Mouse (Mus musculus) urinary bladder, postnatal 25 days (tissue): ENCODE data around the gene Hoxd1.

Experiments used
- DNase-seq: peaks from one replicate; pipeline ENCODE4 v3.0.0; 2022; ENCODE audit warnings: low spot score

Gene Hoxd1

DNA sequence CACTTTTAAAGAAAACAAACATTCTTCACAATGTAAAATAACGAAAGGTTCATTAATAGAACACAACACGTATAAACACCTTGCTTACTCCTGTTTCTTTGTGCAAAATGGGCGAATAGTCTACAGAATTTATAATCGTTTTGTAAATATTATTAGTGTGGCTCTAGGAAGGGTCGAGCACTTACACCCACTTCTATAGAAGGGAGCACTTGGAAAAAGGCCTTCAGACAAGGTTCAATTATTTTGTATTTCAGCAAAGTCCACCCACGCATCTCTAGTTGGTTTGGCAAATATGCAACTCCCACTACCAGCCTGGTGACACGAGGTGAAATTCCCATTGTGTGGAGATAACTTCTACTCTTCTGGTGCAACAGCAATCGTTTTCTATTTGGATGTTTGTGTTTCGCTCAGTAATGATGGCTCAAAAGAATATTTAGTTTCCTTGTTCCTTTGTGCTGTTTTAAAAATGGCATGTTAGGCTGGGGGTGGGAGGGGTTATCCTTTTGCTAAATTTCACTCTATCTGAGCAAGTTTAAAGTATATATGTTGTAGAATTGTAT is 14.3 kb upstream of the Hoxd1 start:
- DNase-seq, result no peak

DNA sequence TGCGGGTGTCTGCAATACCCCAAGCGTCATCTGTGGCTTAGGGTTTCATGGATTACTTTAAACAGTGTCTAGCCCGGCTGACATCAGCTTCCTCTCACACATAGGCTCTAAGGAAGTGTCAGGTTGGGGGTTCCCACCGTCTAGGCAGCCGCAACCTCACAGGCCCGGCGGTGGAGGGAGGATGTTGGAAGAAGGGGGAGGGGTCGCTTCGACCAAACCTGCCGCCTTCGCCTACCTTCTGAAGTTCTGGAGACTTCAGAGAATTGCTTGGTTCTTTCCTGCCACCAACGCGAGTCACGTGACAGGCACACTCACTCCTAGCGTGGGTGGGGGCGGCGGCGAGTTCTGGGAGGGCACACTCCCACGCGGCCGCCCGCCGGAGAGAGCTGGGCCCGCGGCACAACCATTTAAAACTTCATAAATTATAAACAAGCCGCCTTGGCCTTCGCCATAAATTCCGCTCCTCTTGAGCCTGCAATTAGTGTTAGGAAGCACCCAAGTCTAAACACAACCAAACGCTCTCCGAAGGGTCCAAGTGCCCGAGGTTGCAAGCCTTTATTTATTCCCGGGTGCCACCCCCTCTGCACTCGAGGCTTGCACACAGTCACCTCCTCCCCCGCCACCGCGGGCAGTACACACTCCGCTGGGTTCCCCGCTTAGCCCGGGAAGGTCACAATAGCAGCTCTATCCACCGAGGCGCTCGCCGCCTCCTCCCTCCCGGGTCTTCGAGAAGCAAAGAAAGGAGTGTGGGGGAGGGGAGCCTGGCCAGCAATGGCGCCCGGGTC is 13.3 kb upstream of the Hoxd1 start:
- no peak for DNase-seq

DNA sequence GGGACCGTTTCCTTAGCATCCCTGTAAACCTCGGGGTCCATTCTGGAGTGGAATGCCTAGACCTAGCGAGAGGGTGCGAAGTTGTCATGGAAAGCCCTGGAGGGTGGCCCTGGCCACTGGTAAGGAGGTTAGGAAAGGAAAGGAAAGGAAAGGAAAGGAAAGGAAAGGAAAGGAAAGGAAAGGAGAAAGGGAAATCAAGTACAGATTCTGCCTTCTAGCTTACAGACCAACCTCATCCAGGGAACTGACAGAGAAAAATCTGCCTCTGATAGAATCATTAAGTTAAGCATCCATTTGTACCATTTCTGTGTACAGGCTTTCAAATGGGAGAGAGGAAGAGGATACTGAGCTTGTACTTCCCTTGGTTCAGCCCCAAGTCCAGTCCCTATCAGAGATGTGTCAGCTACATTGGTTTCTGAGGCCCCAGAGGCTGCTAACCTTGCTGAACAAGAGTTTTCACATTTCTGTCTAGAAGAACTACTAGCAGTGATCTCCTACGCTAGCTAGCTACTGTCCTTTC is 12.0 kb upstream of the Hoxd1 start:
- no peak for DNase-seq

DNA sequence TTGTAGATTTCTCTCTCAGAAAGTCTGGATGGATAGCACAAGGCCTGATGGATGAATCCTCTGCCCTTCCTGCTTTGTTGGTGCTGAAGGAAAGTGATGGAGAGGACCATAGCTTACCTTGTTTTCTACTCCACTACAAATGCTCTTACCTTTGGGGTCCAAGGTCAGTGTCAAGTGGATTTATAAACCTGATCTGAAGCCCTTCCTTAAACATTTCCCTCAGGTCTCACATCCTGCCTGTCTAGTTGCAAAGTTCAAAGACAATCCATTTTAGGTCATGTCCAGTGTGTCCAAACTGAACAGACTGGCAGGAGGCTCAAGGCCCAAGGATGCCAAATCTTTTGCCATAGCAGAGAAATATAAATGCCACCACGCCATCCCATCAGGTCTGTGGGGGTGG is 10.9 kb upstream of the Hoxd1 start:
- no peak for DNase-seq

DNA sequence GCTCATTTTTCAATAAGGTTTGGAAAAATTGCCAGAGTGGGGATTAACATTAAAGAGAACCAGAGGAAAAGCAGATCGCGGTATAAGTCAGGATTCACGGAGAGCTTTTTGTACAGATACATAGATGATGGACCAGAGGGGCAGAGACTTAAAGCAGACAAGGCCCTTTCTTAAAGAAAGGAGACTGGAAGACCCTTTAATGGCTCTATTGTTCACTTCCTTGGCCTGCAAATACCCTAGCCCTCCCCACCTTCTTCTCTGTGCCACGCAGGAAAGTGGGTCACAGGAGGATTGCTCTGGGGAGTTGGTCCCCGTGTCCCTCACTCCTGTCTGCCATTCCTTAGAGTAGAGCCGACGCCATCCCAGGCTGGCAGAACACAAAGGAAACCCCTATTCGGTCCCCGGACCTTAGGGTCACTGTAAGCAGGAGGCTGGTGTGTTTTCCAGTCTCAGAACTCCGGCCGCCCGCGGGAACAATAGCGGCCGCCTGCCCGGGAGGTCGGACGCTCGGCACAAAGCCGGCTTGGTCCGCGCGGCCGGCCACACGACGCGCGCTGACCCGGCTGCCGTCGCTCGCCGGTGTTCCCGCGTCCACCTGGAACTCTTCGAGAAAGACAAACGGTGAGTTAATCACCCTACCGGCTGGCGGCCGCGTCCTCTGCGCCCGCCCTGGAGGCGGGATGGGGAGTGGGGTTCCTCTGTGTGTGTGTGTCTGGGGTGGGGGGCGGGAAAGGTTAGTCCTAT is 10.2 kb upstream of the Hoxd1 start:
- no peak for DNase-seq

DNA sequence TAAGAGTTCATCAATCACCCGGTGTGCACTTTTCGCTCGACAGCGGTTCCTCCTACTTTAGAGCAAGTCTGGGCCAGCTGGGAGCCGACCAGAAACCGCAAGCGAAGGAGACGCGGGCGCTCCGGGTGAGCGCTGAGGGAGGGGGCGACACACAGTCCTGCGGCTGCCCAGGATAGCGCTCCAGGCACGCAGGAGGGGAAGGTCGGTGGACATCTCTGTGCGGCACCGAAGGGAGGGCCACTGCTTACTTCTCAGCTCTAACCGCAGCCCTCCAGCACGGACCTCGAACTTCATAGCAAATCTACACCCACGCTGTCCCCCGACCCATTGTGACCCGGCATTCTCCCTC is 9.6 kb upstream of the Hoxd1 start:
- no peak for DNase-seq

DNA sequence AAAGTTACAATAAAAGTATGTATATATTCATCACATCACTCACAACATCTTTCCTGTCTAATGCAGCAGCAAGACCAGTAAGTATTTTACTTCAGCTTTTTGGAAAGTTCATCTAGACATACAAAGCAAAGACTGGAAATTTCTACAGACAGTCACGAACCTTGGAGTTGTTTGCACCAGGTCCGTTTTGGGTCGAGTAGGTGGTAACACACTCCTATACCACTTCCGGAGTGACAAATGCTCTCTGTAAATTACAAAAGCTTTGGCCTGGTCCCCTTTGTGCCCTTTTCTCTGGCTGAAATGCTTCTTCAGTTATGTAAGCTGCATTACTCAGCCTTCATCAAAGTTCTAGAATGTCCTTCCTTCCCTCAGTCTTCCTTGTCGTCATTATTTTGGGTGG is 9.1 kb upstream of the Hoxd1 start:
- no peak for DNase-seq

DNA sequence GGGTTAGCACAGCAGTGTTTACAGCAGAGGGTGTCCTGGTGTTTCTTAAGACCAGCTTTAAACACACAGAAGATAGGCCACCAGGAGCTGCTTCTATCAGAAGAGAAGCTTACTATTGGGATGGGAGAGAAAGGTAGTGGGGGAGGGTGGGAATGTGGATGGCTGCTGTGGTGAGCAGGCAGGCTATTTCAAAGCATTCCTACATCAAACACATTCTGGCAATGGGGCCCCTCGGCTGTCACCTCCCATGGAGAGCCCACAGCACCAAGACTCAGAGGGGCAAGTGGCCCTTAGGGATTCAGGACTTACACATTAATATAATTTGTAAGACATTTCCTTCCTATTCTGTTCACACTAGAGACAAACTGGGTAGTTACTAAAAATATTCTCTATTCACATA is 2.6 kb upstream of the Hoxd1 start:
- DNase-seq, result no peak

DNA sequence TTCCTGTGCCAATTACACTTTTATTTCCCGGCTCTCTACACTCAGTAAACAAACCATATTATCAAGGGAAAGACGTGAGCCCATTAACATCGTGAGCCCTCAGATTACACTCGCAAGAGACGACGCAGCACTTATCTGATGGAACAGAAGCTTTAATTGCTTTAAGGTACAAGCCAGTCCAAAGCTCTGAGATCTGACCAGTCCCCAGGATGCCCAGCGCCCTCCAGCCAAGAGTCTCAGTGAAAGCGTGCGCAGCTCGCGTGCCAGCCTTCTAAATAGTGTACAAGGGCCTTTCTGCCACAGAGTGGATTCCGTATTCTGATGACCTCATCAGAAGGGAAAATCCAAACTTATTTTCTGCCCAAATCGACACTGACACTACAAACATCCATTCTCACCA is 839 bp upstream of the Hoxd1 start:
- no peak for DNase-seq

DNA sequence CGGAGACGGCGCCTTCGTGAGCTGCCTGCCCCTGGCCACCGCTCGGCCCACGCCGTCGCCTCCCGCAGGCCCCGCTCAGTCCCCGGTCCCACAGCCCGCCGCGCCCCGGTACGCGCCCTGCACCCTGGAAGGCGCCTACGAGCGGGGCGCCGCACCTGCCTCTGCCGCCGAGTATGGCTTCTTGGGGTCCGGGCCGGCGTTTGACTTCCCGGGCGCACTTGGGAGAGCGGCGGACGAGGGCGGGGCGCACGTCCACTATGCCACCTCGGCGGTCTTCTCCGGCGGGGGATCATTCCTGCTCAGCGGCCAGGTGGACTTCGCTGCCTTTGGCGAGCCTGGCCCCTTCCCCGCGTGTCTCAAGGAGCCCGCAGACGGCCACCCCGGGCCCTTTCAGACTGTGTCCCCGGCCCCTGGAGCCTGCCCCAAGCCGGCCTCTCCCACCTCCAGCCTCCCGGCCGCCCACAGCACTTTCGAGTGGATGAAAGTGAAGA is 510 bp downstream of the Hoxd1 start:
- DNase-seq, result no peak

DNA sequence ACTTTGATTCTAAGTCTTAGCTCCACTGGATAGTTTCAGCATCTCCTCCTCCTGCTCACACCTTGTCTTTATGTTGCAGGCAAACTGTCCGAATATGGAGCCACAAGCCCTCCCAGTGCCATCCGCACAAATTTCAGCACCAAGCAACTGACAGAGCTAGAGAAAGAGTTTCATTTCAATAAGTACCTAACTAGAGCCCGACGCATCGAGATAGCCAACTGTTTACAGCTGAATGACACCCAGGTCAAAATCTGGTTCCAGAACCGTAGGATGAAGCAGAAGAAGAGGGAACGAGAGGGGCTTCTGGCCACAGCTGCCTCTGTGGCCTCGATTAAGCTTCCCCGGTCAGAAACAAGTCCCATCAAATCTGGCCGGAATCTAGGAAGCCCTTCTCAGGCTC is 1.2 kb downstream of the Hoxd1 start:
- no peak for DNase-seq

DNA sequence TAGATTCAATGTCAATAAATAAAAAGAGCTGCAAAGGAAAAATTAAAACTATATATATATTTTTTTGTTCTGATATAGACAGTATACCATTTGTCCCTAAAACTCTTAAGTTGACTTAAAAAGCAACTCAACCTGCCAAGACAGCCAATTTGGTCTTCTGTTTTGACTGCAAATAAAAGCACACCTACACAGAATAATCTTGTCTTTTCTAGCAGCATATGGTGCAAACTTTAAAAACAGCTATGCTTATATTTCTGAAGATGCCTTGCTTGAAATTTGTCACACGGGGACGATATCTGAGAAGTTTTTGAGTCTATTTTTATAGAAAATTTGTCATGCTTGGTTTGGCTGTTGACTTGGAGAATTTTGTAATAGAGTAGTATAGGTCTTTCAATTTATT is 11.6 kb downstream of the Hoxd1 start:
- no peak for DNase-seq

DNA sequence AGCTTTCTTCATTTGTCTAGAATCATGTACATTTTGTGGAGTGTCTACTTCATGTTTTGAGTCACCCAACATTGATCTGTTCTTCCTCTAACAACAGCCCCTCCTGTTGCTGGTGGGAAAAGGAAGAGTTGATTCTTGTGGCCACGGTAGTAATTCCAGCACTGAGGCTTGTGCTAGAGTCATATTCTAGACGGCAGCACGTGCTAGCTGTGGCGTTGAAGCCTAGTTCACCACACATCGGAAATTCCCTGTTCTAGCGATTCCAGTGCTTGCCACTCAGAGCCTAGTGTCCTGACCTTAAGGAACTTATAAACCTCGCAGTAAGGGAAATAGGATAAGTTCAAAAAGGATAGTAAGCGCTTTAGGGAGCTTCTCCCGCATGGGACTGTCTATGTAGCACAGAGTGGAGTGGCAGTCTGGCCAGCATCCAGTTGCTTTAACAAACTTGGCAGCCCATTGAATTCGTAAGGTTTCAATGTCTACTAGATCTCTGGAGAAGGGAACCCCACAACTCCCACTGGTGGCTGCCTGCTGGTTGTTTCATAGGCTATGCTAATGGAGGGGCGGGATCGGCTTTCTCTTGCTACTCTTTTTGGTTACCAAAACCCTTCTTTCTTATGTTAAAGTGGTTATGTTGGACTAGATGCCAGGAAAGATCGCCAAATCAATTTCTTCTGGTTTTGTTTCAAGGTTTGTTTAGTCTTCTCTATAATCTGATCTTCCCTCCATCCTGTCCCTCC is 14.9 kb downstream of the Hoxd1 start:
- DNase-seq, result no peak

DNA sequence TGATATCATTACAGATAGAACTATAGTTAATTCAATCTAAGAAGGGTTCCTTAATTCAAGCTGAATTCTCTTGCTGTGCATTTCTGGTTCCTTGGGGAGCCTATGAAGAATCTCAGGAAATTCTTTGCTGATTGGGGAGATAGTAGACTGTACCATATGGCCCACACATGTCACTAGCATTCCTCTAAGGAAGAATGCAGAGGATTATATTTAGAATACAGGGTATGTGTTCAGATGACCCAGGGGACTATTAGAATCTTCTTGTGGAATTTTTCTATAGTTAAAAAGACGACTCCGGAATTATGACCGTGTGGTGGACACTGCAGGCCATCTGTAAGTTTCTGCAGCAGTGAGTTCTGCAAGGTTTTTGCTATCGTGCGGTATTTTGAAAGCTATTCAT is 18.6 kb downstream of the Hoxd1 start:
- no peak for DNase-seq

DNA sequence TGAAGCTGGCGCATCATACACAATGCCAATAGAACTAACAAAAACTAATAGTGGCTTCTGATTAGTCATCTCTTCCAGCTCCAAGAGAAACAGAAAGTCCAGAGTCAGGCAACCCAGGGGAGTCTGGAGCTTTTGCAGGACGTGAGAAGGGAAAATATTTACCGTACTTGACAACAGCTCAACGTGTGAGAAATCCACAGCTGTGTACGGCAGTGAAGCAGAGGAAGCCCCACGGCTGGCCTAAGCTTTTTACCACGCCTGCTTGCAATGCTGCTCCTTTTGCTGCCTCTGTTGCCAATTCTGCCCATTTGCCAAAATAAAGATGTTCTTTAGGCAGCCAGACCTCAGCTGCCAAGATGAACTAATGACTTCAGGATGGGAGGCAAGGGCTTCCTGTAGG is 32.8 kb downstream of the Hoxd1 start:
- no peak for DNase-seq

DNA sequence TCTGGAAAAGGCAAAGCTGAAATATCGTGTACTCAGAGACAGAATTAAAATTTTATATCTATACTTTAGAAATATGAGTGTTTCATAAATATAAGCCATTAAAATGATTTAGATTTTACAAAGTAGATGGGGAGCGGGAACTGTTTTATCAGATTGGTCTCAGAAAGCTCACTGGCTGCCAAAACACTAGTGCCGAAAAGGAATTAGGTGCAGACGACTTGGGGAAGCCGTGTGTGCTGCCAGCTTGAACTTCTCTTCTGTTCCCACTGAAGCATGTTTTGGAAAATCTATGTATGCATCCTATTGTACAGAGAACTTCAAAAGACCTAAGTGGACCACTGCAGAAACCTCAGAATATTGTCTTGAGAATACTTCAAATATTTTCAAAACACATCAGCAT is 45.7 kb downstream of the Hoxd1 start:
- DNase-seq, result no peak
